ENCODE assay signal across 17 mouse cellular contexts in genomic region chr11:84412201-84412934, GRCm38 (mm10).
DNase-seq lines count a peak whose midpoint lies in the region; ATAC-seq and TF ChIP-seq lines count a peak whose summit lies in the region.
"Had no signal": no experiment of that assay in that cellular context is flagged by ENCODE, and none has a peak within 500 bp of the region (broad histone marks: within the 10 kb centered on the region; RNA-seq: fewer than 3 reads in every experiment).

No protein-coding gene starts in this region.

- TF ChIP-seq EP300 in MEL (IDR thresholded peaks at IDR 0.05; ENCODE audit: low read depth in 1 of 2, low read length in 2 of 2): no peak

- no peaks in the 10 kb centered on the region for H3K27me3 ChIP-seq in forebrain, embryonic 10.5 days (ENCODE audit: poor library complexity, severe bottlenecking)
- H3K27me3 ChIP-seq in forebrain, embryonic 12.5 days: peaks cover 11% of the 10 kb centered on the region; the same call in 1 of the 2 replicates
- no peaks in the 10 kb centered on the region for H3K27me3 ChIP-seq in MEL (ENCODE audit: control insufficient read depth in 1 of 2, insufficient read depth in 2 of 2, low read length in 2 of 2)
- no peaks in the 10 kb centered on the region for H3K27me3 ChIP-seq in hindbrain, embryonic 14.5 days (ENCODE audit: control insufficient read depth, insufficient read depth, low read length)
- H3K27me3 ChIP-seq in midbrain, embryonic 12.5 days: no peaks in the 10 kb centered on the region
- no peaks in the 10 kb centered on the region for H3K27me3 ChIP-seq in kidney, embryonic 16.5 days (ENCODE audit: insufficient read depth, low read length)
- H3K27me3 ChIP-seq: embryonic facial prominence, embryonic 15.5 days had no signal

- TF ChIP-seq POLR2A in MEL (IDR thresholded peaks at IDR 0.05; ENCODE audit: control insufficient read depth in 1 of 2, insufficient read depth in 1 of 2, low read depth in 1 of 2, low read length in 2 of 2, poor library complexity in 1 of 2): no peak
- TF ChIP-seq POLR2A in lung, adult 2 months (IDR thresholded peaks at IDR 0.05; ENCODE audit: borderline replicate concordance, extremely low read depth, low read depth, low read length): no peak

- TF ChIP-seq RAD21 in MEL (IDR thresholded peaks at IDR 0.05; ENCODE audit: low read depth, low read length): no peak

- TF ChIP-seq CTCF in MEL (IDR thresholded peaks at IDR 0.05 in 2 of 3, conservative IDR thresholded peaks at IDR 0.05 in 1 of 3; ENCODE audit: control insufficient read depth in 1 of 3, insufficient read depth in 1 of 3, low read depth in 2 of 3, low read length in 3 of 3, poor library complexity in 1 of 3, severe bottlenecking in 1 of 3): no peak
- TF ChIP-seq CTCF in lung, adult 2 months (IDR thresholded peaks at IDR 0.05; ENCODE audit: insufficient read depth, low read length): no peak

- WGBS in forebrain, embryonic 10.5 days: 65% methylated on average over 12 of the region's 12 CpGs
- WGBS in forebrain, embryonic 12.5 days: 36% methylated on average over 12 of the region's 12 CpGs
- 53% methylated on average over 12 of the region's 12 CpGs for WGBS in hindbrain, embryonic 14.5 days
- 61% methylated on average over 12 of the region's 12 CpGs for WGBS in midbrain, embryonic 12.5 days
- 56% methylated on average over 12 of the region's 12 CpGs for WGBS in kidney, embryonic 16.5 days
- 73% methylated on average over 12 of the region's 12 CpGs for WGBS in lung, adult 2 months

- ATAC-seq in forebrain, embryonic 12.5 days (ENCODE audit: low FRiP score): no peak
- no peak; the same call in 1 of the 2 replicates for ATAC-seq in hindbrain, embryonic 14.5 days (ENCODE audit: low FRiP score)
- no peak for ATAC-seq in midbrain, embryonic 12.5 days (ENCODE audit: low FRiP score, low read depth)
- ATAC-seq in kidney, embryonic 16.5 days (ENCODE audit: low FRiP score, low TSS enrichment): no peak

- no peak overlapping the region for H3K4me3 ChIP-seq in forebrain, embryonic 10.5 days
- H3K4me3 ChIP-seq in forebrain, embryonic 12.5 days (replicated peaks): no peak overlapping the region
- H3K4me3 ChIP-seq in MEL (ENCODE audit: control insufficient read depth in 1 of 2, insufficient read depth in 1 of 2, low read depth in 2 of 2, low read length in 2 of 2): peak overlapping the region in 1 of 2 experiments; percentile 2; a peak in 2 of 4 replicates
- no peak overlapping the region for H3K4me3 ChIP-seq in hindbrain, embryonic 14.5 days (replicated peaks; ENCODE audit: low read length)
- H3K4me3 ChIP-seq in midbrain, embryonic 12.5 days: no peak overlapping the region
- H3K4me3 ChIP-seq in kidney, embryonic 16.5 days (ENCODE audit: low read length): no peak overlapping the region
- no peak overlapping the region for H3K4me3 ChIP-seq in lung, adult 2 months (replicated peaks; ENCODE audit: extremely low read depth, low read depth, low read length)
- H3K4me3 ChIP-seq: embryonic facial prominence, embryonic 15.5 days; left cerebral cortex, adult 2 months; megakaryocyte, embryonic 14.5 days had no signal

- no peaks in the 10 kb centered on the region for H3K36me3 ChIP-seq in forebrain, embryonic 10.5 days (replicated peaks)
- H3K36me3 ChIP-seq in forebrain, embryonic 12.5 days (replicated peaks): no peaks in the 10 kb centered on the region
- H3K36me3 ChIP-seq in MEL (ENCODE audit: control insufficient read depth in 1 of 2, insufficient read depth in 2 of 2, low read length in 2 of 2): peaks cover 0 to 20% of the 10 kb centered on the region in 2 experiments; a peak in 2 of 4 replicates
- no peaks in the 10 kb centered on the region for H3K36me3 ChIP-seq in hindbrain, embryonic 14.5 days (replicated peaks; ENCODE audit: control insufficient read depth, insufficient read depth)
- H3K36me3 ChIP-seq in midbrain, embryonic 12.5 days: no peaks in the 10 kb centered on the region
- H3K36me3 ChIP-seq in kidney, embryonic 16.5 days (ENCODE audit: insufficient read depth, low read length): no peaks in the 10 kb centered on the region
- H3K36me3 ChIP-seq: embryonic facial prominence, embryonic 15.5 days had no signal

- H3K9ac ChIP-seq in forebrain, embryonic 12.5 days: no peak overlapping the region
- H3K9ac ChIP-seq in MEL (ENCODE audit: control insufficient read depth, low read depth, low read length, poor library complexity, severe bottlenecking): peak overlapping the region; percentile 57
- H3K9ac ChIP-seq in hindbrain, embryonic 14.5 days: peak overlapping the region; percentile 28; the same call in 1 of the 2 replicates
- H3K9ac ChIP-seq in midbrain, embryonic 12.5 days (replicated peaks): no peak overlapping the region
- H3K9ac ChIP-seq in kidney, embryonic 16.5 days (replicated peaks; ENCODE audit: low read length): no peak overlapping the region
- H3K9ac ChIP-seq: embryonic facial prominence, embryonic 15.5 days; lung, embryonic 14.5 days had no signal

- H3K9me3 ChIP-seq in forebrain, embryonic 10.5 days: no peaks in the 10 kb centered on the region
- no peaks in the 10 kb centered on the region for H3K9me3 ChIP-seq in forebrain, embryonic 12.5 days
- H3K9me3 ChIP-seq in MEL (replicated peaks; ENCODE audit: insufficient read depth, low read length): no peaks in the 10 kb centered on the region
- H3K9me3 ChIP-seq in hindbrain, embryonic 14.5 days (ENCODE audit: control insufficient read depth, low read length): no peaks in the 10 kb centered on the region
- no peaks in the 10 kb centered on the region for H3K9me3 ChIP-seq in midbrain, embryonic 12.5 days
- H3K9me3 ChIP-seq in kidney, embryonic 16.5 days (ENCODE audit: low read length): no peaks in the 10 kb centered on the region
- H3K9me3 ChIP-seq: embryonic facial prominence, embryonic 15.5 days; megakaryocyte, embryonic 14.5 days had no signal

- DNase-seq in forebrain, embryonic 10.5 days (ENCODE audit: extremely low spot score, low spot score): no peak
- no peak for DNase-seq in MEL (ENCODE audit: low read depth, low spot score)
- DNase-seq in hindbrain, embryonic 14.5 days (ENCODE audit: low spot score): peak; percentile 47
- DNase-seq in left cerebral cortex, adult 9 months (ENCODE audit: low spot score in 2 of 2): no peak
- DNase-seq in lung, adult 2 months: no peak
- DNase-seq: cerebellum, postnatal 10 days; heart, adult 11 months; heart, postnatal 14 days; kidney, adult 8-10 months; lung, embryonic 14.5 days; thymus, adult 18-20 months had no signal

- peaks cover 49% of the 10 kb centered on the region for H3K4me1 ChIP-seq in forebrain, embryonic 10.5 days
- H3K4me1 ChIP-seq in forebrain, embryonic 12.5 days: peaks cover 33% of the 10 kb centered on the region
- H3K4me1 ChIP-seq in MEL (ENCODE audit: control insufficient read depth in 1 of 2, insufficient read depth in 2 of 2, low read length in 2 of 2): peaks cover 21 to 41% of the 10 kb centered on the region in 2 experiments
- H3K4me1 ChIP-seq in hindbrain, embryonic 14.5 days (replicated peaks; ENCODE audit: control insufficient read depth, insufficient read depth, low read length): peaks cover 23% of the 10 kb centered on the region
- H3K4me1 ChIP-seq in midbrain, embryonic 12.5 days: peaks cover 32% of the 10 kb centered on the region
- no peaks in the 10 kb centered on the region for H3K4me1 ChIP-seq in kidney, embryonic 16.5 days (ENCODE audit: insufficient read depth, low read length)
- H3K4me1 ChIP-seq in lung, adult 2 months (ENCODE audit: control insufficient read depth, insufficient read depth, low read length): no peaks in the 10 kb centered on the region
- H3K4me1 ChIP-seq: embryonic facial prominence, embryonic 15.5 days had no signal

- H3K4me2 ChIP-seq in forebrain, embryonic 12.5 days: no peak overlapping the region
- H3K4me2 ChIP-seq in hindbrain, embryonic 14.5 days (replicated peaks): no peak overlapping the region
- H3K4me2 ChIP-seq in midbrain, embryonic 12.5 days (replicated peaks): no peak overlapping the region
- no peak overlapping the region for H3K4me2 ChIP-seq in kidney, embryonic 16.5 days (replicated peaks; ENCODE audit: low read depth, low read length)
- H3K4me2 ChIP-seq: embryonic facial prominence, embryonic 15.5 days; lung, embryonic 14.5 days had no signal

- H3K79me2 ChIP-seq in MEL (ENCODE audit: control insufficient read depth, insufficient read depth, low read length, poor library complexity): no peaks in the 10 kb centered on the region

- H3K27ac ChIP-seq in forebrain, embryonic 10.5 days: peak overlapping the region; percentile 70
- no peak overlapping the region for H3K27ac ChIP-seq in forebrain, embryonic 12.5 days
- H3K27ac ChIP-seq in MEL (ENCODE audit: control insufficient read depth, low read depth, low read length): peak overlapping the region; percentile 71
- H3K27ac ChIP-seq in hindbrain, embryonic 14.5 days: peak overlapping the region; percentile 67
- H3K27ac ChIP-seq in midbrain, embryonic 12.5 days (replicated peaks): peak overlapping the region; percentile 20; the same call in 1 of the 2 replicates
- no peak overlapping the region for H3K27ac ChIP-seq in kidney, embryonic 16.5 days (ENCODE audit: low read length)
- H3K27ac ChIP-seq: embryonic facial prominence, embryonic 15.5 days; left cerebral cortex, adult 2 months had no signal

TF ChIP-seq in MEL, 35 proteins besides CTCF, POLR2A, EP300 and RAD21:
- no peak for TF ChIP-seq SIN3A (IDR thresholded peaks at IDR 0.05; ENCODE audit: low read length)
- TF ChIP-seq SMC3 (IDR thresholded peaks at IDR 0.05; ENCODE audit: low read depth, low read length): 0 out of 2 replicates have a peak, but pooled peaks have one; percentile 2

Comparison
In these comparisons a context has a peak if more than half of its experiments do, and no peak if none do; other contexts are left out.
1. H3K27ac ChIP-seq: peak in forebrain, embryonic 10.5 days (single experiment), MEL (single experiment), hindbrain, embryonic 14.5 days (single experiment) and midbrain, embryonic 12.5 days (single experiment); none in forebrain, embryonic 12.5 days (single experiment) and kidney, embryonic 16.5 days (single experiment).
2. H3K9ac ChIP-seq: peak in MEL (single experiment) and hindbrain, embryonic 14.5 days (single experiment); none in forebrain, embryonic 12.5 days (single experiment), midbrain, embryonic 12.5 days (single experiment) and kidney, embryonic 16.5 days (single experiment).